Mouse (Mus musculus) olfactory bulb, adult 2 months (tissue): ENCODE results near the gene H2-Ab1. TPM values are rescaled to one million over a fixed set of nuclear protein-coding genes. Genes with fewer than 3 reads are reported as not detected.

Experiments
- H3K27ac ChIP-seq: fragments of 200-500 bp; 2 replicates; pipeline ENCODE4 v1.5.1; 2012; ENCODE audit warnings: low read depth, low read length; ENCODE audit not compliant: insufficient read depth
- H3K4me1 ChIP-seq: fragments of 200-500 bp; 2 replicates; pipeline ENCODE4 v1.6.1; 2012; ENCODE audit warnings: low read length; ENCODE audit not compliant: control insufficient read depth, insufficient read depth
- H3K4me3 ChIP-seq: fragments of 200-500 bp; 2 replicates; pipeline ENCODE4 v1.5.1; 2012; ENCODE audit warnings: mild to moderate bottlenecking, low read depth, low read length, moderate library complexity; ENCODE audit not compliant: insufficient read depth
- CTCF ChIP-seq: fragments of 200-500 bp; IDR thresholded peaks from 2 replicates; pipeline ENCODE4 v1.5.1; 2012; ENCODE audit warnings: low read depth, mild to moderate bottlenecking, low read length, moderate library complexity; ENCODE audit not compliant: insufficient read depth
- POLR2A ChIP-seq: fragments of 200-500 bp; IDR thresholded peaks from 2 replicates; pipeline ENCODE4 v1.6.1; 2012; ENCODE audit warnings: mild to moderate bottlenecking, low read depth, low read length, moderate library complexity; ENCODE audit not compliant: insufficient read depth
- WGBS: fragments of 180-500 bp; shearing (Covaris S2); methylation state at CpG from one replicate; pipeline ENCODE4 v1.1.7; 2018; 5-methylcytosine and 5-hydroxymethylcytosine counted together
- polyA plus RNA-seq: library from polyadenylated mRNA; stranded (reverse); fragments of >200 nt; gene quantifications from 2 replicates; pipeline ENCODE4 v1.2.4, GENCODE M21; 2012; ENCODE audit warnings: low replicate concordance; ENCODE audit not compliant: missing spikeins, insufficient read depth, insufficient read length

The H2-Ab1 gene
- polyA plus RNA-seq, 1 experiment: not detected

DNA sequence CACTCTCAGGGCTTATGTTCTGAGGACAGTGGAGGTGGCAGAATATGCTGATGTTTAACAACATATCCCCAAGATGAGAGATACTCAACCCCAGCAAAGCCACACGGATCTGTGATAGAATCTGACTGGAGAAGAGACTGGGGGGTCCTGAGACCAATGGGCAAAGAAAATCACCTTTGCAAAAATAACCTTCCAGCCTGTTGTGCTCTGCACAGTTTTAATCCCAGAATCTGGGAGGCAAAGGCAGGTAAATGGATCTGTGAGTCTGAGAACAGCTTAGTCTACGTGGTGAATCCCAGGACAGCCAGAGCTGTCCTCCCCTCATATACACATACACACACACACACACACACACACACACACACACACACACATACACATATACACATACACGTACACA, 8.1 kb upstream of the H2-Ab1 start:
- 49% methylated on average over 3 of the region's 3 CpGs for WGBS
- TF ChIP-seq POLR2A: no peak
- TF ChIP-seq CTCF: no peak
- H3K4me1 ChIP-seq: peaks cover 8% of the 10 kb centered on the region; the same call in 1 of the 2 replicates
- H3K4me3 ChIP-seq: no peak overlapping the region
- no peak overlapping the region for H3K27ac ChIP-seq

DNA sequence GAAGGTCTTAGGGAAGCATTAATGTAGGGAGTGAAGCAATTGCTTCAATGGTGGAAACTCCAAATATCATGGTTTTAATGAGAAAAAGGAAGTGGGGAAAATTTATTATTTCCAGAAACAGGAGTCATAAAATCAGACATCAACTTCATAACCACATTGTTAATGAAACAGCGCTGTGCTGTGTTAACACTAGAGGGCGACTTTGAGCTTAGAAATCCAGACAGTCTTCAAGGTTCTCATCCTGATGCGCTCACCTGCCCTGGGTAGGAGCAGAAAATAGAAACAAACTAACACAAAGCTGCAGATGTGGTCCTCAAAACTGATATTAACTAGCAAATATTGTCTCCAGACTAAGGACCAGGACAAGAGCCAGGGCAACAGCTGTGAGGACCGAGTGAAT, 7.6 kb upstream of the H2-Ab1 start:
- H3K4me3 ChIP-seq: no peak overlapping the region
- no peak overlapping the region for H3K27ac ChIP-seq
- peaks cover 8% of the 10 kb centered on the region; the same call in 1 of the 2 replicates for H3K4me1 ChIP-seq
- TF ChIP-seq POLR2A (no peak), CTCF (no peak)
- WGBS: 8% methylated on average over 4 of the region's 4 CpGs

DNA sequence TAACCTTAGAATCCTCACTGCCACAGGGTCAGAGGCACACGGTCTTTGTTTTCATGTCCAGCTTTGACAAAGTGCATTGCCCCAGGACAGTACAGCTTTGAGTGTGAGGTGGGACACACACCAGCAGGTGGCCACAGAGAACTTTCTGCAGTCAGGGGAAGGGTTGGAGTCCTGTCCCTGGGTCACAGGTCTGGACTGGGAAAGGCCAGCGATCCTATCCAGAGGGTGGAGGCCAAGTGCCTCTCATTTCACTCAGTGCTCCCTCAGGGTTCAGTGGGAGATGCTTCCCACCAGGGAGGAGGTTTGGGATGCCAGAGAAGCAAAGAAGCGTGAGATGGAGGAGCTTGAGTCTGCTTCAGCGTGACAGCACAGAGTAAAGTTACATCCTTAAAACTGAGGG, 5.8 kb upstream of the H2-Ab1 start:
- H3K4me3 ChIP-seq: no peak overlapping the region
- H3K4me1 ChIP-seq: peaks cover 8% of the 10 kb centered on the region; the same call in 1 of the 2 replicates
- 74% methylated on average over 4 of the region's 4 CpGs for WGBS
- no peak overlapping the region for H3K27ac ChIP-seq
- TF ChIP-seq POLR2A: no peak
- TF ChIP-seq CTCF: no peak

DNA sequence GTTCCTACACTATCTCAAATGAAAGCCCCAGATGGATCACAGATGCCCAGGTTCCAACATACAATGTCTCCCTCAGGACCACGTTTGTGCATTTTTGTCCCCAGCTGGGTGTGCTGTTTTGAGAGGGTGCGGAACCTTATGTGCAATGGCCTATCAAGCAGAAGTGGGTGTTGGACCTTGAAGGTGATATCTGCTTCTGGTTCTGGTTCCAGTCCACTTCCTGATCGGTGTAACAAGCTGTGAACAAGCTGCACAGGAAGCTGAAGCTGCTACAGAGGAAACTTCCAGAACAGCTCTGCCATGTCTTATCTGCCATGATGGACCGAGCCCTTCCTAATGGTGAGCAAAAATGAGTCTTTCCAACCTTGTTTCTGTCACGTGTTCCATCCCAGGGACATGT, 988 bp upstream of the H2-Ab1 start:
- 79% methylated on average over 5 of the region's 5 CpGs for WGBS
- Histone ChIP-seq H3K27ac (no peak overlapping the region), H3K4me3 (no peak overlapping the region), H3K4me1 (no peaks in the 10 kb centered on the region)
- TF ChIP-seq CTCF: no peak
- TF ChIP-seq POLR2A: no peak

DNA sequence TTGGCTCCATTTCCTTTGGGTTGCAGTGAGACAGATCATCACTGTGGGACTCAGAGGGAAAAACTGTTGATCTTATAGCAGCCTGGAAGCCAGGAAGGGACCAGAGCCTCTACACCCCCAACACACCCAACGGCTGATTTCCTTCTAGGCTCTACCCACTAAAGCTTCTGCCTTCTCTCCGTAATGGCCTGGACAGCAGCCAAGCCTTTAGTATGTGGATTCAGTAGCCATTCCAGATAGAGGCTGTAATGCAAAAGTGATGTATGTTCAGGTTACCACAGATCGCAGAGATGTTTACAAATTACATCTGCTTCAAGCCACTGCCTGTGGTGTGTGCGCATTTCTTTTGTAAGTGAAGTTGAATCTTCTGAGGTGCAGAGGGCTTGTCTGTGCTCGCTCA, 3.1 kb downstream of the H2-Ab1 start:
- 69% methylated on average over 5 of the region's 5 CpGs for WGBS
- H3K27ac ChIP-seq: no peak overlapping the region
- H3K4me1 ChIP-seq: peaks cover 19% of the 10 kb centered on the region
- no peak overlapping the region for H3K4me3 ChIP-seq
- no peak for TF ChIP-seq CTCF
- TF ChIP-seq POLR2A: no peak

DNA sequence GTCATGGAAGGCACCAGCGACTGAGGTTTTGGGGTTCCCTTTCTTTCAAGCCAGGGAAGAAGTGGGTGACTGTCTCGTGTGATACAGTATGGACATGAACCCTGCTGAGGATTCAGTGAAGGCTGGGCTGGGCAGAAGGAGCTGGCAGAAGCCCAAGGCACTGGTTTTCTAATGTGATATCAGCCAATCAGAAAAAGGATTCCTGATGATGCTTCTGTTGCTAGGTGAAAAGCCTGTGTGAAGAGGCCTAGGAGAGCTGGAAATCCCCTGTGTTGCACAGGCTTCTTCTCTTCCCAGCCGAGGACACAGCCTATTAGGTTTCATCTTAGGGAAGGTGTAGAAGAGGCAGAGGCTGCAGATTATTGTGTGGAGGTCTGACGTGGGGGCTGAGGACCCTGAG, 4.0 kb downstream of the H2-Ab1 start:
- TF ChIP-seq POLR2A (no peak), CTCF (no peak)
- H3K4me3 ChIP-seq: no peak overlapping the region
- 21% methylated on average over 4 of the region's 4 CpGs for WGBS
- no peak overlapping the region for H3K27ac ChIP-seq
- peaks cover 19% of the 10 kb centered on the region for H3K4me1 ChIP-seq

DNA sequence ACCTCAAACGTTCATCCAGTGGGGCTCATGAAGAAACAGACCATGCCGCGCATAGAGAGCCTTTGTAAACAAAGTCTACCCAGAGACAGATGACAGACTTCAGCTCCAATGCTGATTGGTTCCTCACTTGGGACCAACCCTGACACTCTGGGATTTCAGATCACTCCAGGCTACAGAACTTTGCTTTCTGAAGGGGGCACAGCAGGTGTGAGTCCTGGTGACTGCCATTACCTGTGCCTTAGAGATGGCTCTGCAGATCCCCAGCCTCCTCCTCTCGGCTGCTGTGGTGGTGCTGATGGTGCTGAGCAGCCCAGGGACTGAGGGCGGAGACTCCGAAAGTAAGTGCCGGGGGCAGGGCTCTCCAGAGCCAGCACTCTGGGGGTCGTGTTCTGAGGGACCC, 5.6 kb downstream of the H2-Ab1 start:
- Histone ChIP-seq H3K27ac (no peak overlapping the region), H3K4me3 (peak overlapping the region; percentile 52), H3K4me1 (peaks cover 19% of the 10 kb centered on the region)
- WGBS: 2% methylated on average over 8 of the region's 8 CpGs
- TF ChIP-seq CTCF: no peak
- TF ChIP-seq POLR2A: no peak

DNA sequence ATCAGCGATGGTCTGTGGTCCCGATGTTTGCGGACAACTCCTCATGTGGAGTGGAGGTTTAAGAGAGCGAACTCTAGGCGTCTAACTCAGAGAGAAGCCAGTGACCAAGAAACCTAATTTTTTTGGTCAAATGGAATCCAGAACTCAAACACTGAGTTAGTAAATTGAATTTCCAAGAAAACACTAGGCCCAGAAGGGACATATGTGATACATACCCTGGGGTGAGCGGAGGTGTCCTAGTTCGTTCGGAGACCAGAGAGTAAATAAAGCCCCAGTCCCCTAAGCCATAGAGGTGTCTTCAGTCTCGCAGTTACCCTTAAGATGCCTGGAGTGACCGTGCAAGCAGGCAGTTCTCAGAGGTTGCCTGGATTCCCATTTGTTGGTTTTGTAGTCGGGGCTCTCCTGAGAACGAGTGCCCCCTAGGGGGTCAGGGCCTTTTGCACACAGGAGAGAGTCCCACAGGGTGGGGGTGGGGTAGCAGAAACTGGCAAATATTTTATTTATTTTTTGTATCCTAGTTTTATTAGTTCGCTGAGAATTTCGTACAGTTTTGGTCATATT, 6.4 kb downstream of the H2-Ab1 start:
- Histone ChIP-seq H3K27ac (no peak overlapping the region), H3K4me3 (no peak overlapping the region), H3K4me1 (peaks cover 19% of the 10 kb centered on the region)
- WGBS: 17% methylated on average over 14 of the region's 14 CpGs
- no peak for TF ChIP-seq POLR2A
- TF ChIP-seq CTCF: no peak

DNA sequence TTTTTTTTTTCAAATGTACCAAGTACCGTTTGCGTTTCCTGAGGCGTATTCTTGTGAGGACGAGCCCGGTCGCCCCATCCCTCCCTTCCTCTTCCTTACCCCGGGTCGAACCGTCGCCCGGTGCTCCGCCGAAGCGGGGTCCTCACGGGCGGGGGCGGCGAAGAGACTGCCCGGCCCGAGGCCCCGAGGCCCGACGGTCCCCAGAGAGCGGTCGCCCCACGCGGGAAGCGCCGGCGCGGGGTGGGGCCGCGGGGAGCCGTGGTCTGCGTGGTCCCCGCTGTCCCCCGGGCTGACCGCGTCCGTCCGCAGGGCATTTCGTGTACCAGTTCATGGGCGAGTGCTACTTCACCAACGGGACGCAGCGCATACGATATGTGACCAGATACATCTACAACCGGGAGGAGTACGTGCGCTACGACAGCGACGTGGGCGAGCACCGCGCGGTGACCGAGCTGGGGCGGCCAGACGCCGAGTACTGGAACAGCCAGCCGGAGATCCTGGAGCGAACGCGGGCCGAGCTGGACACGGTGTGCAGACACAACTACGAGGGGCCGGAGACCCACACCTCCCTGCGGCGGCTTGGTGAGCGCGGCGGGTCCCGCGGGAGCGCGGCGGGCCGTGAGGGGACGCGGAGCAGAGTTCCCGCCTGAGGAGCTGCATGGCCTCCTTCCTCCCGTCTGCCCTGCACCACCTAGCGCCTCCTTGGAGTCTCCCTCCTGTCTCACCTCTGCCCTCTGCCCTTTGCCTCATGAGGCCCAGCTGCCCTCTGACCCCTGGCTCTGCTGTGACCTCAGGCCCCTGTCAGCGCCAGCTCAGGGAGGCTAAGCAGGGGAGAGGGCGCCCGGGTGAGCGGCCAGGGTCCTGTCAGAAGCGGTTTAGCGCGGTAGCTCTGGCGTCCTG, 7.2 kb downstream of the H2-Ab1 start:
- no peak overlapping the region for H3K27ac ChIP-seq
- H3K4me3 ChIP-seq: peak overlapping the region; percentile 47
- TF ChIP-seq POLR2A (no peak), CTCF (no peak)
- WGBS: 1% methylated on average over 93 of the region's 93 CpGs
- H3K4me1 ChIP-seq: peaks cover 19% of the 10 kb centered on the region
